Mouse (Mus musculus) heart, embryonic 11.5 days (tissue): ENCODE data around the gene Meis1. TPM values are rescaled to one million over a fixed set of nuclear protein-coding genes. Genes with fewer than 3 reads are reported as not detected.

Experiments used
- ATAC-seq: fragments of 200-750 bp; cut with Nextera tagmentation; replicated peaks from 2 replicates; pipeline ENCODE4 v1.8.0; 2017; ENCODE audit warnings: moderate library complexity; ENCODE audit not compliant: insufficient number of reproducible peaks, low FRiP score, low TSS enrichment
- H3K27ac ChIP-seq: fragments of 300-500 bp; sonication (generic); 2 replicates; pipeline ENCODE4 v1.5.1; 2014; ENCODE audit warnings: mild to moderate bottlenecking, low read depth, low read length
- H3K27me3 ChIP-seq: fragments of 300-500 bp; sonication (generic); 2 replicates; pipeline ENCODE4 v1.6.1; 2014; ENCODE audit warnings: mild to moderate bottlenecking, low read length, mixed read lengths; ENCODE audit not compliant: control insufficient read depth, insufficient read depth
- H3K36me3 ChIP-seq: fragments of 300-500 bp; sonication (generic); 2 replicates; pipeline ENCODE4 v1.6.1; 2014; ENCODE audit warnings: mild to moderate bottlenecking, low read length, moderate library complexity, mixed read lengths; ENCODE audit not compliant: control insufficient read depth, insufficient read depth
- H3K4me1 ChIP-seq: fragments of 300-500 bp; sonication (generic); 2 replicates; pipeline ENCODE4 v1.6.1; 2014; ENCODE audit warnings: low read length; ENCODE audit not compliant: control insufficient read depth, insufficient read depth
- H3K4me2 ChIP-seq: fragments of 300-500 bp; sonication (generic); 2 replicates; pipeline ENCODE4 v1.6.1; 2014; ENCODE audit warnings: mild to moderate bottlenecking, moderate library complexity
- H3K4me3 ChIP-seq: fragments of 300-500 bp; sonication (generic); 2 replicates; pipeline ENCODE4 v1.5.1; 2014; ENCODE audit warnings: low read depth, low read length
- H3K9ac ChIP-seq: fragments of 300-500 bp; sonication (generic); 2 replicates; pipeline ENCODE4 v1.6.1; 2014; ENCODE audit warnings: mild to moderate bottlenecking, low read depth, low read length, moderate library complexity
- H3K9me3 ChIP-seq: fragments of 300-500 bp; sonication (generic); replicated peaks from 2 replicates; pipeline ENCODE4 v1.6.1; 2016; ENCODE audit warnings: low read length; ENCODE audit not compliant: control insufficient read depth
- WGBS: fragments of 180-500 bp; shearing (Covaris S2); extraction: QIAGEN DNeasy Blood & Tissue Kit; methylation state at CpG from one replicate; pipeline ENCODE4 v1.1.7; 2014; ENCODE audit not compliant: insufficient replicate concordance; 5-methylcytosine and 5-hydroxymethylcytosine counted together
- polyA plus RNA-seq: library from polyadenylated mRNA; unstranded; fragments of >200 nt; fragmentation: Nextera tagmentation; extraction: Ambion mirVana; gene quantifications from 2 replicates; pipeline ENCODE4 v1.2.1, GENCODE M21; 2014

The Meis1 gene
- polyA plus RNA-seq, 1 experiment from 2014 or later: 72.8 TPM

DNA sequence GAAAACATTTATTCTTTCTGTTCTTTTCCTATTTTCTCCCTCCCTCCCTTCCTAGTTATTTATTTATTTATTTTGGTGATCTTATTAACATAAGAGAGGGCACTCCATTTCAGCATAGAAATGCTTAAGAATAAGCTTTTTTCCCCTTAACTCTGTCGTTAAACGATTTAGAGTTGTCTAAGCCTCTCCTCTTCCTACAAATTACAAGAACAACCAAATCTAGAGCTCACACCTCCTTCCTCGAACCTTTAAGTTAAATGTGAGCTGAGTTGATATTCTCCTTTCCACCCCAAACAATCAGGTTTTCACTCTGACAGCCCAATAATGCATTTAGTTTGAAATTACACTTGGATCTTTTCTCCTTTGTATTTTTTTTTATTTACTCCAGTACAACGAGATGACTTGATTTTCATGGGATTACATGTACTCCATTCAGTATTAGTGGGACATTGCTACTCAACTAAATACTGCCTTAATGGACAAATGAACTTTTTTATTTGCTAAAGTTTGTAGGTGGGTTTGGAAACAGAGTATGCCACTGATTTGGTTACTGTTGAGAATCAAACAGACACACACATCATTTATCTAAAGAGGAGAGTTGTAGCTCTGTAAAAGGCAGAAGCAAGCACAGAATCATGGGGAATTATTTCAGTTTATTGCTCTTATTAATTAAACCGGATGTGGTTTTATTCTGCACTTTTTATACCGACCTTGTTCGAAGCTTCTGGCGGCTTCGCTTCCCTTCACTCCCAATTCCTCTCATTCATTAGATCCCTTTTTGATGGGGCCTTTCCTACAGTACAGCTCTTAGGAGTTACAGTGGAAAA lies 145.1 kb downstream of the Meis1 start:
- no peak overlapping the region for H3K27ac ChIP-seq
- peak overlapping the region; percentile 47; the same call in 1 of the 2 replicates for H3K4me3 ChIP-seq

DNA sequence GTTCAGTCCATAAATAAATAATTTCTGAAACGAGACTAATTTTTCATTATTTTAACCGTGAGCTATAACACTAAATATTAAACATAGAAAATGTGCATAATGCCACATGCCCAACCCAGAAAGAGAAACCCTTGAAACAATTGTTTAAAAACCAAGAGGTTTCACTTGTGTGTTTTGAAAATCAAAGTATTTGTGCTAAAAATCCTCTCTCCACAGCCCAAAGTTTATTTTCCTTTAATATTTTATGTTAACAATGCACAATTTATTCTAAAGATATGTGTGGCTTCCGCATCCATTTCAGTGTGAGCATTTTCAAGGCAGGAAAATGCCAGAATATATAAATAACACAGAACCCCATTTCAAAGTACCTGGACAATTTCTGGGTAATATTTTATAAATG lies 146.0 kb downstream of the Meis1 start:
- no peak overlapping the region for H3K9ac ChIP-seq
- H3K36me3 ChIP-seq: no peaks in the 10 kb centered on the region
- 20% methylated on average over 3 of the region's 3 CpGs for WGBS
- H3K4me2 ChIP-seq: no peak overlapping the region
- no peaks in the 10 kb centered on the region for H3K9me3 ChIP-seq
- ATAC-seq: no peak
- no peak overlapping the region for H3K4me3 ChIP-seq
- peaks cover 15% of the 10 kb centered on the region for H3K4me1 ChIP-seq
- peaks cover 7% of the 10 kb centered on the region; the same call in 1 of the 2 replicates for H3K27me3 ChIP-seq
- no peak overlapping the region for H3K27ac ChIP-seq

More for the DNA sequence above, 145.1 kb downstream of the Meis1 start:
- Histone ChIP-seq H3K9me3 (no peaks in the 10 kb centered on the region), H3K36me3 (no peaks in the 10 kb centered on the region), H3K27me3 (peaks cover 7% of the 10 kb centered on the region; the same call in 1 of the 2 replicates), H3K4me2 (peak overlapping the region; percentile 73), H3K9ac (peak overlapping the region; percentile 78; the same call in 1 of the 2 replicates), H3K4me1 (peaks cover 15% of the 10 kb centered on the region)
- ATAC-seq: no peak
- WGBS: 10% methylated on average over 9 of the region's 9 CpGs

GRCm38 (mm10) chr11:18872118-18872751 lies 146.6 kb downstream of the Meis1 start:
- peaks cover 15% of the 10 kb centered on the region for H3K4me1 ChIP-seq
- no peaks in the 10 kb centered on the region for H3K9me3 ChIP-seq
- H3K9ac ChIP-seq: peak overlapping the region; percentile 73; the same call in 1 of the 2 replicates
- peaks cover 7% of the 10 kb centered on the region; the same call in 1 of the 2 replicates for H3K27me3 ChIP-seq
- peak overlapping the region; percentile 95 for H3K4me2 ChIP-seq
- no peak for ATAC-seq
- no peaks in the 10 kb centered on the region for H3K36me3 ChIP-seq
- WGBS: 6% methylated on average over 12 of the region's 12 CpGs
- no peak overlapping the region for H3K27ac ChIP-seq
- H3K4me3 ChIP-seq: peak overlapping the region; percentile 53

DNA sequence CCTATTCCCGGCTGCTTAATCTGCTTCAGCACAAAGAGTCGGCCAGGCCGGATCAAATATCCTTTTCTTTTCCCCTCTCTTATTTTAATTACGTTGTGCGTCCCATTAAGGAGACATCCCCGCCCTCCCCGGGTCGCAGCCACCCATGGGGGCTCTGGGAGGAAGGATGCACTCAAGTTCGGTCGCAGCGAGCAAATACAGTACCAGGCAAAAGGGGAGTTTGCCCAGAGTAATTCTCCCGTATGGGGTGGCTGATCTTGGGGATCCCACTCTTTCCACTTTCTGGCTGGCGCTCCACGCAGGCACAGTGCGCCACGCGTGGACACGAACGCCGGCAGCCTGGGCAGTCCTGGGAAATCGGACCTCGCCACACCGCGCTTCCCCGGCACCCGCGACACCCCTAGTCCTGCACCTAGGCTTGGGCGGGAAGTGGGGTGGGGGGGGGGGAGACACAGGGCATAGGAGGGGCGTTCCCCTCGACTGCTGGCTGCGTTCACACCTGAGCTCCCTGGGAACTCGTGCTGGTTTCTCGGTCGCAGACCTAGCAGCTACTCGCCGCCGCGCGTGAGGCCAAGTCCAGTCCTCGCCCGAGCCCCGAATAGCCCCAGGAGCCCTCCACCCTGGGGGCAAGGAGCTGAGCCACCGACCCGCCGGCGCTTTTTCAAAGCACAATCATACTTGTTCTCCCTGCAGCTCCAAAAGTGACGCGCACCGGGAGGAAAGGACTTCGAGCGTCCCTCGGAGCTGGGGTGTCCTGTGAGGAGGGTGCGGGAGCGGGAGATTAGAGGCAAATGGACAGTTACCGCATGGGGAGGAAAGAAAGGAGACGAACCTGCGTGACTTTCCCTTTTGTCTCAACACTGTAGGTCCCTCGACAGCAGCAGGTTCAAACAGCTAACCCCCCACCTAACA lies 147.4 kb downstream of the Meis1 start:
- peaks cover 14% of the 10 kb centered on the region for H3K4me1 ChIP-seq
- H3K4me2 ChIP-seq: peak overlapping the region; percentile 95
- no peaks in the 10 kb centered on the region for H3K9me3 ChIP-seq
- H3K27me3 ChIP-seq: peaks cover 7% of the 10 kb centered on the region; the same call in 1 of the 2 replicates
- under 1% methylated on average over 57 of the region's 58 CpGs for WGBS
- peak; percentile 33; the same call in 1 of the 2 replicates for ATAC-seq
- H3K4me3 ChIP-seq: peak overlapping the region; percentile 53
- H3K27ac ChIP-seq: peak overlapping the region; percentile 13; the same call in 1 of the 2 replicates
- no peaks in the 10 kb centered on the region for H3K36me3 ChIP-seq
- peak overlapping the region; percentile 73 for H3K9ac ChIP-seq

- Histone ChIP-seq H3K4me2 (peak overlapping the region; percentile 95), H3K36me3 (no peaks in the 10 kb centered on the region), H3K4me1 (peaks cover 7% of the 10 kb centered on the region), H3K4me3 (peak overlapping the region; percentile 53), H3K9me3 (no peaks in the 10 kb centered on the region), H3K27ac (0 out of 2 replicates have a peak overlapping the region, but pooled peaks have one; percentile 22), H3K27me3 (peaks cover 7% of the 10 kb centered on the region; the same call in 1 of the 2 replicates), H3K9ac (peak overlapping the region; percentile 73; the same call in 1 of the 2 replicates)
- 9% methylated on average over 25 of the region's 25 CpGs for WGBS
- ATAC-seq: no peak
Observed at GRCm38 (mm10) chr11:18870121-18870931, 148.5 kb downstream of the Meis1 start.

GRCm38 (mm10) chr11:18869429-18869969 lies 149.3 kb downstream of the Meis1 start:
- H3K9me3 ChIP-seq: no peaks in the 10 kb centered on the region
- no peak for ATAC-seq
- no peak overlapping the region for H3K9ac ChIP-seq
- H3K36me3 ChIP-seq: no peaks in the 10 kb centered on the region
- no peak overlapping the region for H3K4me2 ChIP-seq
- H3K4me1 ChIP-seq: peaks cover 7% of the 10 kb centered on the region; the same call in 1 of the 2 replicates
- H3K27me3 ChIP-seq: peaks cover 7% of the 10 kb centered on the region; the same call in 1 of the 2 replicates
- no peak overlapping the region for H3K27ac ChIP-seq
- no peak overlapping the region for H3K4me3 ChIP-seq
- WGBS: 38% methylated on average over 5 of the region's 6 CpGs

GRCm38 (mm10) chr11:18867665-18868064 lies 151.1 kb downstream of the Meis1 start:
- peaks cover 7% of the 10 kb centered on the region; the same call in 1 of the 2 replicates for H3K27me3 ChIP-seq
- H3K9ac ChIP-seq: no peak overlapping the region
- WGBS: 74% methylated on average over 2 of the region's 2 CpGs
- H3K4me3 ChIP-seq: no peak overlapping the region
- no peak overlapping the region for H3K27ac ChIP-seq
- H3K9me3 ChIP-seq: peaks cover 3% of the 10 kb centered on the region
- no peak for ATAC-seq
- no peaks in the 10 kb centered on the region for H3K36me3 ChIP-seq
- no peak overlapping the region for H3K4me2 ChIP-seq
- H3K4me1 ChIP-seq: 0 out of 2 replicates have a peak, but pooled peaks cover 3% of the 10 kb centered on the region
